12 mouse cellular contexts compared by ENCODE assay signal in genomic region chr17:67011836-67012583, GRCm38 (mm10).
DNase-seq lines count a peak whose midpoint lies in the region; ATAC-seq lines count a peak whose summit lies in the region.
"Had no signal": no experiment of that assay in that cellular context is flagged by ENCODE, and none has a peak within 500 bp of the region (broad histone marks: within the 10 kb centered on the region; RNA-seq: fewer than 3 reads in every experiment).

No protein-coding gene starts in this region.

- DNase-seq in hindbrain, embryonic 11.5 days (ENCODE audit: low spot score) = no peak
- DNase-seq in layer of hippocampus, adult 9-11 months = peak; percentile 88
- peak; percentile 23 for DNase-seq in right cerebral cortex, postnatal 14 days
- DNase-seq in c-Kit-positive CD71-positive TER-119-positive erythroid progenitor cells, embryonic 14.5 days (ENCODE audit: low spot score) = no peak
- DNase-seq in urinary bladder, adult 2 months (ENCODE audit: low spot score) = no peak
- DNase-seq in midbrain, embryonic 10.5 days (ENCODE audit: low spot score) = no peak
- DNase-seq: adrenal gland, postnatal 10 days; cerebellum, adult 18-20 months; kidney, postnatal 14 days; liver, embryonic 13.5 days had no signal

- H3K9me3 ChIP-seq in hindbrain, embryonic 11.5 days (ENCODE audit: control insufficient read depth, low read length) = no peaks in the 10 kb centered on the region
- no peaks in the 10 kb centered on the region for H3K9me3 ChIP-seq in hindbrain, embryonic 12.5 days (replicated peaks)
- no peaks in the 10 kb centered on the region for H3K9me3 ChIP-seq in forebrain, embryonic 15.5 days
- H3K9me3 ChIP-seq in midbrain, embryonic 10.5 days (replicated peaks) = no peaks in the 10 kb centered on the region
- H3K9me3 ChIP-seq: liver, embryonic 13.5 days had no signal

- no peaks in the 10 kb centered on the region for H3K27me3 ChIP-seq in hindbrain, embryonic 11.5 days (ENCODE audit: control insufficient read depth, insufficient read depth, low read length)
- H3K27me3 ChIP-seq in hindbrain, embryonic 12.5 days = no peaks in the 10 kb centered on the region
- no peaks in the 10 kb centered on the region for H3K27me3 ChIP-seq in forebrain, embryonic 15.5 days
- H3K27me3 ChIP-seq in midbrain, embryonic 10.5 days (ENCODE audit: low read depth, poor library complexity, severe bottlenecking) = no peaks in the 10 kb centered on the region
- H3K27me3 ChIP-seq: liver, embryonic 13.5 days had no signal

- ATAC-seq in hindbrain, embryonic 11.5 days (ENCODE audit: low FRiP score) = peak; percentile 43; the same call in 1 of the 2 replicates
- no peak for ATAC-seq in hindbrain, embryonic 12.5 days (ENCODE audit: low FRiP score)
- ATAC-seq in forebrain, embryonic 15.5 days (replicated peaks) = peak; percentile 85

- no peak overlapping the region for H3K27ac ChIP-seq in hindbrain, embryonic 11.5 days (ENCODE audit: low read depth, low read length)
- no peak overlapping the region for H3K27ac ChIP-seq in hindbrain, embryonic 12.5 days
- H3K27ac ChIP-seq in forebrain, embryonic 15.5 days (replicated peaks) = peak overlapping the region; percentile 52; the same call in 1 of the 2 replicates
- H3K27ac ChIP-seq in midbrain, embryonic 10.5 days (replicated peaks) = no peak overlapping the region
- H3K27ac ChIP-seq: liver, embryonic 13.5 days had no signal

- H3K4me2 ChIP-seq in hindbrain, embryonic 11.5 days (replicated peaks; ENCODE audit: low read depth, low read length) = no peak overlapping the region
- H3K4me2 ChIP-seq in hindbrain, embryonic 12.5 days (replicated peaks) = no peak overlapping the region
- no peak overlapping the region for H3K4me2 ChIP-seq in forebrain, embryonic 15.5 days (replicated peaks)
- H3K4me2 ChIP-seq: liver, embryonic 13.5 days had no signal

- H3K4me3 ChIP-seq in hindbrain, embryonic 11.5 days (ENCODE audit: low read depth, low read length) = no peak overlapping the region
- H3K4me3 ChIP-seq in hindbrain, embryonic 12.5 days = no peak overlapping the region
- H3K4me3 ChIP-seq in forebrain, embryonic 15.5 days = no peak overlapping the region
- H3K4me3 ChIP-seq in midbrain, embryonic 10.5 days = no peak overlapping the region
- H3K4me3 ChIP-seq: liver, embryonic 13.5 days had no signal

- H3K9ac ChIP-seq in hindbrain, embryonic 11.5 days (ENCODE audit: low read depth, low read length) = no peak overlapping the region
- no peak overlapping the region for H3K9ac ChIP-seq in hindbrain, embryonic 12.5 days
- H3K9ac ChIP-seq in forebrain, embryonic 15.5 days (replicated peaks) = no peak overlapping the region
- H3K9ac ChIP-seq: liver, embryonic 13.5 days had no signal

- H3K4me1 ChIP-seq in hindbrain, embryonic 11.5 days (replicated peaks; ENCODE audit: control insufficient read depth, insufficient read depth, low read length) = no peaks in the 10 kb centered on the region
- no peaks in the 10 kb centered on the region for H3K4me1 ChIP-seq in hindbrain, embryonic 12.5 days
- H3K4me1 ChIP-seq in forebrain, embryonic 15.5 days = peaks cover 22% of the 10 kb centered on the region
- H3K4me1 ChIP-seq in midbrain, embryonic 10.5 days = peaks cover 7% of the 10 kb centered on the region
- H3K4me1 ChIP-seq: liver, embryonic 13.5 days had no signal

- no peaks in the 10 kb centered on the region for H3K36me3 ChIP-seq in hindbrain, embryonic 11.5 days (ENCODE audit: control insufficient read depth, insufficient read depth, low read length)
- no peaks in the 10 kb centered on the region for H3K36me3 ChIP-seq in hindbrain, embryonic 12.5 days
- H3K36me3 ChIP-seq in forebrain, embryonic 15.5 days = no peaks in the 10 kb centered on the region
- no peaks in the 10 kb centered on the region for H3K36me3 ChIP-seq in midbrain, embryonic 10.5 days
- H3K36me3 ChIP-seq: liver, embryonic 13.5 days had no signal

- WGBS in hindbrain, embryonic 11.5 days = 89% methylated on average over 6 of the region's 6 CpGs
- WGBS in hindbrain, embryonic 12.5 days = 86% methylated on average over 6 of the region's 6 CpGs
- WGBS in forebrain, embryonic 15.5 days = 63% methylated on average over 6 of the region's 6 CpGs
- WGBS in midbrain, embryonic 10.5 days = 90% methylated on average over 6 of the region's 6 CpGs

Comparison
In these comparisons a context has a peak if more than half of its experiments do, and no peak if none do; other contexts are left out.
1. DNase-seq: peak in layer of hippocampus, adult 9-11 months (single experiment) and right cerebral cortex, postnatal 14 days (single experiment); none in hindbrain, embryonic 11.5 days (single experiment), c-Kit-positive CD71-positive TER-119-positive erythroid progenitor cells, embryonic 14.5 days (single experiment), urinary bladder, adult 2 months (single experiment) and midbrain, embryonic 10.5 days (single experiment).